Mouse (Mus musculus) thymus, adult 2 months (tissue): ENCODE measurements around the gene Aig1.

Source experiments
- CTCF ChIP-seq: fragments of 200-500 bp; IDR thresholded peaks from 2 replicates; pipeline ENCODE4 v1.5.1; 2012; ENCODE audit warnings: mild to moderate bottlenecking, control low read depth, low read length, moderate library complexity, borderline replicate concordance; ENCODE audit not compliant: control insufficient read depth, poor library complexity, insufficient read depth; ENCODE audit errors: extremely low read depth
- POLR2A ChIP-seq: fragments of 200-500 bp; IDR thresholded peaks from 2 replicates; pipeline ENCODE4 v1.6.1; 2012; ENCODE audit warnings: mild to moderate bottlenecking, low read length, control low read depth, moderate library complexity; ENCODE audit not compliant: control insufficient read depth, poor library complexity, insufficient read depth; ENCODE audit errors: extremely low read depth

DNA sequence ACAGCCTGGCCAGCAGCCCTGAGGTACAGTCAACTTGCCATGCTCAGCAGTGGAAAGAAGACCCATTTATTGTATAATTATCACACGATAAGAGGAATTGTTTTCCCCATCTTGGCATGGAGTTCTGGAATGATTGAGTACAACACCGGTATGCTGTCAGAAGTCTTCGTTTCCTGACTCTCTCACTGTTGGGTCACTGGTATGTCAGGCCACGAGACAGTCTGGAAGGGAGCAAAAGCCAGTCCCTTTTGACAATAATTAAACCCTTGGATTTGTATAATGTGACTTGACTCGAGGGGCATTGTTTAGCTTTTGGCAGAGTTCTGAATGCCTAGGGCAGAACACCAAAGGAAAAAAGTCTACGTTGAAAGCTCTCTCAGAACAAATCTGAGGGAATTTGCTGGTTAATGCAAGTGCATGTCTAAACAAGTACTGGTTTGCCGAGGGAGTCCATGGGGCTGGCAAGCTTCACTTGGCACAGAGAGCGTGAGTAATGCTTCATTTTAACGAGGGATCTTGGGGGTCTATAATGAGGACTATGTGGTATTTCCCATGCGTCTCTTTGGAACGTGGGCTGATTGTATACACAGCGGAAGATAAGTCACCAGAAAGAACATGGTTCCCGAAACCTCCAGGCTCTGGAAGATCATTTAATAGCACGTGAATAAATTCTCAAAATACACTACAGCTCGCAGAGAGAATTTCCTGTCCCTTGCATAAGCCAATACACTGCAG lies 180.2 kb downstream of the Aig1 start:
- TF ChIP-seq CTCF = no peak
- TF ChIP-seq POLR2A = no peak
